Mouse (Mus musculus) liver, postnatal 0 days (tissue): ENCODE measurements around the gene Slc10a2. TPM values are rescaled to one million over a fixed set of nuclear protein-coding genes. Genes with fewer than 3 reads are reported as not detected.
"Not testable (repeated sequence)": the region's sequence is repeated elsewhere in the genome, so short reads cannot be mapped to it uniquely, and the experiment has no call there.

Experiments
- ATAC-seq: fragments of 200-750 bp; cut with Nextera tagmentation; 2 replicates; pipeline ENCODE4 v1.8.0; 2017; ENCODE audit warnings: mild to moderate bottlenecking, moderate library complexity
- DNase-seq: peaks from one replicate; pipeline ENCODE4 v3.0.0-alpha.2; 2016
- H3K27ac ChIP-seq: fragments of 300-500 bp; sonication (generic); 2 replicates; pipeline ENCODE4 v1.5.1; 2014; ENCODE audit warnings: antibody characterized with exemption, moderate library complexity, mild to moderate bottlenecking, low read depth
- H3K27me3 ChIP-seq: fragments of 300-500 bp; sonication (generic); 2 replicates; pipeline ENCODE4 v1.6.1; 2014; ENCODE audit warnings: low read length, control low read depth, mixed read lengths; ENCODE audit not compliant: insufficient read depth
- H3K36me3 ChIP-seq: fragments of 300-500 bp; sonication (generic); replicated peaks from 2 replicates; pipeline ENCODE4 v1.6.1; 2014; ENCODE audit warnings: mild to moderate bottlenecking, control low read depth, low read length, moderate library complexity, mixed read lengths; ENCODE audit not compliant: insufficient read depth
- H3K4me1 ChIP-seq: fragments of 300-500 bp; sonication (generic); 2 replicates; pipeline ENCODE4 v1.6.1; 2014; ENCODE audit warnings: antibody characterized with exemption, mild to moderate bottlenecking, control low read depth; ENCODE audit not compliant: insufficient read depth
- H3K4me2 ChIP-seq: fragments of 300-500 bp; sonication (generic); 2 replicates; pipeline ENCODE4 v1.6.1; 2014; ENCODE audit warnings: low read depth, mild to moderate bottlenecking, low read length, moderate library complexity, mixed read lengths
- H3K4me3 ChIP-seq: fragments of 300-500 bp; sonication (generic); 2 replicates; pipeline ENCODE4 v1.5.1; 2014; ENCODE audit warnings: low read depth, low read length
- H3K9ac ChIP-seq: fragments of 300-500 bp; sonication (generic); replicated peaks from 2 replicates; pipeline ENCODE4 v1.6.1; 2014; ENCODE audit warnings: mild to moderate bottlenecking, moderate library complexity
- H3K9me3 ChIP-seq: fragments of 300-500 bp; sonication (generic); 2 replicates; pipeline ENCODE4 v1.6.1; 2016; ENCODE audit warnings: mild to moderate bottlenecking, control low read depth, low read length, mixed read lengths
- CTCF ChIP-seq: sonication (generic); IDR thresholded peaks from 2 replicates; pipeline ENCODE4 v1.5.1; 2016; ENCODE audit warnings: antibody characterized with exemption, low read depth
- EP300 ChIP-seq: IDR thresholded peaks from 2 replicates; pipeline ENCODE4 v1.6.1; 2016; ENCODE audit warnings: antibody characterized with exemption, low read depth, mild to moderate bottlenecking
- WGBS: fragments of 180-500 bp; shearing (Covaris S2); extraction: QIAGEN DNeasy Blood & Tissue Kit; methylation state at CpG from one replicate; pipeline ENCODE4 v1.1.7; 2014; ENCODE audit not compliant: insufficient replicate concordance; 5-methylcytosine and 5-hydroxymethylcytosine counted together
- polyA plus RNA-seq: library from polyadenylated mRNA; unstranded; fragments of >200 nt; fragmentation: Nextera tagmentation; extraction: Ambion mirVana; gene quantifications from 2 replicates; pipeline ENCODE4 v1.2.1, GENCODE M21; 2015

Slc10a2 gene
- not detected in 2 replicates for polyA plus RNA-seq

DNA sequence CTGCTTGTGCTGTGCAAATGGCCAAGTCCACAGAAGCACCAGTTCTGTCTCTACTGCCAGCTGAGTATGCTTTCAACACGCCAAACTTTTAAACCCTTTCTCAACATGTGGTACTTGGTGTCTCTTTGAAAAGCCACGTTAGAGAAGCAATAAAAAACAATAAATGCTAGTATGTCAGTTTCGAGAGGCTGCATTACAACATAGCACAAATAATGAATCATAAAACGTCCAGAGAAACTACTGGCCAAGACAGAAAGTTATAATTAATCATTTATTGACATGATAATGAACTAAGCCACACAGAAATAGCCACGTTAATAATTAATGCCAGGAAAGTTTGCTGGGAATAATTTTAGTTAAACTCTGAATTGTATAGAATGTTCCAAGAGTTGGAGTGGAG lies at the start of gene Slc10a2:
Slc10a2 (minus strand) TSS at position 166 of the 400 bp plus-strand sequence.
- Histone ChIP-seq H3K27ac (no peak within 1 kb of the TSS), H3K9me3 (no peaks in the 10 kb centered on the region), H3K4me2 (no peak within 1 kb of the TSS), H3K4me1 (no peaks in the 10 kb centered on the region), H3K9ac (no peak within 1 kb of the TSS), H3K27me3 (no peaks in the 10 kb centered on the region), H3K4me3 (no peak within 1 kb of the TSS), H3K36me3 (no peaks in the 10 kb centered on the region)
- TF ChIP-seq CTCF, result no peak
- TF ChIP-seq EP300, result no peak
- DNase-seq, result no peak
- WGBS, result 50% methylated on average over 5 of the region's 5 CpGs
- no peak for ATAC-seq

DNA sequence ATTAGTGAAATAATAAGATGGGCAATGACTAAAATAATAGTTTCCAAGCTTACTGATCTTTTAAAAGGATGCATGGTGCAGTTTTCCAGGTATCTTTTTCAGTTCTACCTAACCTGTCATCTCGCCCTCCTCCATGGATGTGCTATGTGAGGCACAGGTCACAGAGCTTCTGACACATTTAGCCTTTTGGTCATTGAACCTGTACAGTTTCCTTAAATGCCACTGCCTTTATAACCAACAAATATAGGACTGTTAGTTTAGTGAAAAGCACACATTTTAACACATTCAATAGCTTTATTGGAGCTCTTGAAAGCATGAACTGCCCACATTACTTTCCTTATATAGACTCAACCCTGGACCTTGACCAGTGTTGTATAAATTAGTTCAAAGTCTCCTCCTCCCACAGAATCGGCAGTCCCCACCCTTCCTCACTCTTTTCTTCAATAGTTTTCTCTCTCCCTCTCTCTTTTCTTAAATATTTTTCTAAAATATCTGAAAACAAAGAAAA lies 24.2 kb upstream of the Slc10a2 start:
- Histone ChIP-seq H3K27ac (no peak overlapping the region), H3K9ac (no peak overlapping the region), H3K36me3 (no peaks in the 10 kb centered on the region), H3K4me1 (no peaks in the 10 kb centered on the region), H3K4me2 (no peak overlapping the region), H3K27me3 (no peaks in the 10 kb centered on the region), H3K9me3 (no peaks in the 10 kb centered on the region), H3K4me3 (no peak overlapping the region)
- TF ChIP-seq EP300 (no peak), CTCF (no peak)
- 46% methylated on average over 2 of the region's 2 CpGs for WGBS
- no peak for DNase-seq
- ATAC-seq, result no peak

DNA sequence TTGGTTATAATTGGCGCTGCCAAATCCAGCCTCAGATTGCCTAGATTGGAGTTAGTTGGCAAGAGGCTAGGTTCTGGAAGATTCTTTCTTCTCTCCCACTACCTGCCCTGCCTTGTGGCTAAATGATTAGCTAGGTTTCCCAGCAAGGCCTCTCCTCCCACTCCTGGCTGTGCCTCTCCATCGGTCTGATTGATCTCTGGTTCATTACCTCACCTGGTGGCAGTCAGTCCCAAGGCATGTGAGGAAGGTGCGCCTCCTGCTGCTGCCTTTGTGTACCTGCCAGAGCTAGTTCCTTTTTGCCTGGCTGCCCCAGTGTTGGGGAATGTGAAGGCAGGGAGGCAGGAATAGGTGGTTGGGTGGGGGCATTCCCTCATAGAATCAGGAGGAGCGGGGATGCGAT lies 1.7 kb upstream of the Slc10a2 start:
- no peak overlapping the region for H3K4me2 ChIP-seq
- no peak overlapping the region for H3K9ac ChIP-seq
- no peak overlapping the region for H3K4me3 ChIP-seq
- H3K4me1 ChIP-seq, result no peaks in the 10 kb centered on the region
- 57% methylated on average over 5 of the region's 5 CpGs for WGBS
- DNase-seq (peak; percentile 59), ATAC-seq (peak; percentile 97)
- no peak overlapping the region for H3K27ac ChIP-seq
- TF ChIP-seq CTCF (peak; percentile 81), EP300 (no peak)
- no peaks in the 10 kb centered on the region for H3K9me3 ChIP-seq
- no peaks in the 10 kb centered on the region for H3K27me3 ChIP-seq
- no peaks in the 10 kb centered on the region for H3K36me3 ChIP-seq

DNA sequence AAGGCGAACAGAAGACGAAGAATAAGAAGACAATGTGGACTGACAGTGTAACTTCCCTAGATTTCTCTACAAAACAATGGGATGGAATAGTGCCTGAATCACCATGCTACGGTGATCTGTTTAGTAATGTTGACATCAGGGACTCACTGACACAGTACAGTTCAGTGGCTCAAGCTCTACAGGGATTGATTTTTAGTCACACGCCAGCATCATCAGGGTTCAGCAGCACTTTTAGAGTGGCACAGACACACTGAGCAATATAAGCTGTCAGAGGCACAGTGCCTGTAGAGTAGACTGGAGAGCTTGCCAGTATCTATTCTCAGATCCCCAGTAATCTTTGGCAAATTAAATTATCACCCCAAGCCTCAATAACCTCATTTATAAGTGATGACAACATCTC lies 9.8 kb downstream of the Slc10a2 start:
- ATAC-seq (peak; percentile 77), DNase-seq (no peak)
- 71% methylated on average over 4 of the region's 4 CpGs for WGBS
- no peak overlapping the region for H3K4me2 ChIP-seq
- no peaks in the 10 kb centered on the region for H3K4me1 ChIP-seq
- no peaks in the 10 kb centered on the region for H3K36me3 ChIP-seq
- no peak overlapping the region for H3K9ac ChIP-seq
- no peaks in the 10 kb centered on the region for H3K9me3 ChIP-seq
- no peak overlapping the region for H3K4me3 ChIP-seq
- H3K27ac ChIP-seq, result no peak overlapping the region
- H3K27me3 ChIP-seq, result no peaks in the 10 kb centered on the region
- no peak for TF ChIP-seq EP300
- TF ChIP-seq CTCF, result no peak

DNA sequence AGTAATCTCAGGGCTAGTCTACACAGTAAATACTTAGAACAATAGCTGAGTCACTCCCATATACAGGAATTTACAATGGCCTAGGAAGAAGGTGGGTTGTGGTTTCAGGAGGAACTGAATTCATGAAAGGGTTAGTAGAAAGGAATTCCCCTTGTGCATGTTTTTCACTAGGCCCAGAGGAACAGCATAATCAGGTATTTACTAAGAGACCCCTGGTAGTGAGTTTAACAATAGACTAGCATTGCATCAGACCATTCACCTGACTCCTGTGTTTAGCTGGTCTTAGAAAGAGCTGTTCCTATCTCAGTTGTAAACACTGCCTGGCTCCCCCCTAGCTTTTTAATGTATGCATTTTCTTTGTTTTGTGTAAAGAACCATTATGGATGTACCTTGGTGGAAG lies 11.2 kb downstream of the Slc10a2 start:
- H3K36me3 ChIP-seq, H3K4me2 ChIP-seq, ATAC-seq, H3K27ac ChIP-seq, H3K9me3 ChIP-seq, H3K27me3 ChIP-seq, H3K4me1 ChIP-seq, H3K9ac ChIP-seq, DNase-seq, H3K4me3 ChIP-seq: not testable (repeated sequence)

DNA sequence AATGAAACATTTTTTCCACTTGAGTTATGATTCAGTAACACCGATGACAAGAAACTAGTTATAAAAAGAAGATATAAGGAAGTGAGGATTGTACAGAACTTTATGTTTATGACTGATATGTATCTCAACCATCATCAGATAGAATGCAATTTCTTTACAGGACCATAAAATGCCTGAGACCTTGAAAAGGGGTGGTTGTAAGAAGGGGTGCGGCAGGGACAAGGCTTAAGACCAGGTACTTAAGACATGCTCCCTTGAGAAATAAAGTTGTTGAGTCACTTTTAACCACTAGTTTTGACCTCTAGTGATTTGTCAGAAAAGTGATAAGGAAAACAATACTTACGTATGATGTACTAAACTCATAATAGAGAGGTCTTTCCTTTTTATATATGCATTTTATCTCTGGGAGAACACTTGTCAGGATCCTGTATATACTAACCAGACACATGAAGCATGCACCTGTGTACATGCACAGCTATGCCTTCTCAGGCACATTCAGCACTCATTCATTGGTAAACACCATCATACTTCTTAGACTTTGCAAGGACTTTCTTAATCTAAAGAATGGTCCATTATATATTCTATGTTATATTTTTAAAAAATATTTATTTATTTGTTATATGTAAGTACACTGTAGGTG lies 31.4 kb downstream of the Slc10a2 start:
- H3K27ac ChIP-seq, result no peak overlapping the region
- no peak overlapping the region for H3K4me2 ChIP-seq
- no peaks in the 10 kb centered on the region for H3K9me3 ChIP-seq
- H3K4me3 ChIP-seq, result no peak overlapping the region
- WGBS, result 77% methylated on average over 3 of the region's 3 CpGs
- H3K4me1 ChIP-seq, result no peaks in the 10 kb centered on the region
- H3K9ac ChIP-seq, result no peak overlapping the region
- H3K36me3 ChIP-seq, result no peaks in the 10 kb centered on the region
- DNase-seq (no peak), ATAC-seq (no peak)
- no peaks in the 10 kb centered on the region for H3K27me3 ChIP-seq
- TF ChIP-seq EP300, result no peak
- TF ChIP-seq CTCF, result no peak
